Mouse (Mus musculus): ENCODE data around the gene Gnrhr. TPM values are rescaled to one million over a fixed set of nuclear protein-coding genes. Genes with fewer than 3 reads are reported as not detected.

Gene Gnrhr
- polyA plus RNA-seq (2017; shearing (Covaris generic)) = not detected

DNA sequence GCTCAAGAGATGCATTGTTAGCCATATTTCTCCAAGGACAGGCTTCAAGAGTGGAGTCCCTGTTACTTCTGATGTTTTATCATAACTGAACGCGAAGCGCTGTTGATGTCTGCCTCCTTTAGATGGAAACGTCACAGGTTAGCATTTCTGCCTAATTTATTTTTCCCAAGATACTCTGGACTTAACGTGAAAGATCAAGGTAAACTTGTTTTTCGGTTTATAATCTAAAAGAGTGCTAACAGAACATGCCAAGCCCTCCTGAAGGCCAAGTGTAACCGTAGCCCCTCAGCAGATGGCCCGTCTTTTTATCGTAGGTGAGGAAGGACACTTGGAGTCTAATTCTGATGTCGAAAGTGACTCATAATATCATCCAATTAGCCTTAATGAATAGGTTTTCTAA is at the start of gene Gnrhr:
Gene Gnrhr (minus strand): TSS at position 101 of the 400 bp plus-strand sequence.

DNA sequence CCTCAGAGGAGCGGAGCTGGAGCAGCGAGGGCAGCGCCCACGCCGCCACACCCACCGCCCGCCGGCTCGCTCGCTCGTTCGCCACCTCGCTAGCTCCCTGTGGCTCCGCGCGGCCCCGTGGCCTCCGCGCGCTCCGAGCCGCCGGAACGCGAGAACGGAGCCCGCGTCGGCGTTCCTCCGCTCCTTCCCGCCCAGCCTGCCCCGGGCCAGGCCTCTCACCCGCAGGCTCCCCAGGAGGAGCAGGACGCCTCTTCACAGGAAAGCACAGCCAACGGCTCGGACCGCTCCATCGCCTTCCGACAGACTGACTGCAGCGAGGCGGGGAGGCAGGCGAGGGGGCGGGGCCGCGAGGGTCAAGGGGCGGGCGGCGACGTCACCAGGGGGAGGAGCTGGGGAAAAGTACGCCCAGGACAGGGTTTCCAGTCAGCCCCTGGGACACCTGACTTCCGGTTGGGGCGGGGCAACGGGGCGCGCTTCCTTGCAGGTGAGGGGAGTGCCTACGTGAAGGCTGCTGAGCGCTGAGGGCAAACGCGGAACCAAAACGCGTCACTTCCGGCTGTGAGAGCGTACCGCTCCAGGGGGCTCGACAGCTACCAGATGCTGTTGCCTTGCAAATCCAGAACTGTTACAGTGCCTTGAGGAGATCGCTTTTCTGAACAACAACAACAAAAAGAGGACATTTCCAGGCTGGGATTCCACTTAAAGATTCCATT is 25.1 kb downstream of the Gnrhr start, which contains the start of gene Uba6:
Gene Uba6 (minus strand): TSS at position 355 of the 713 bp plus-strand sequence.

Other genes with a start within 250 kb of the Gnrhr start
- 16.7 TPM for gene Cenpc1, start 132.3 kb downstream of the Gnrhr start, polyA plus RNA-seq (2017; shearing (Covaris generic))
- 76.6 TPM for gene Stap1, start 126.2 kb downstream of the Gnrhr start, polyA plus RNA-seq (2017; shearing (Covaris generic))
- gene Uba6, start 25.1 kb downstream of the Gnrhr start, polyA plus RNA-seq (2017; shearing (Covaris generic)) = 17.6 TPM
- gene Tmprss11c, start 91.4 kb upstream of the Gnrhr start, polyA plus RNA-seq (2017; shearing (Covaris generic)) = not detected
- gene Tmprss11d, start 175.5 kb upstream of the Gnrhr start, polyA plus RNA-seq (2017; shearing (Covaris generic)) = 0.20 TPM